Mouse (Mus musculus) forebrain, embryonic 10.5 days (tissue): Measurements from ENCODE around the gene Spop. TPM values are rescaled to one million over a fixed set of nuclear protein-coding genes. Genes with fewer than 3 reads are reported as not detected.

ENCODE experiments used
- DNase-seq: peaks from one replicate; pipeline ENCODE4 v3.0.0-alpha.2; 2017; ENCODE audit warnings: low spot score; ENCODE audit errors: extremely low spot score
- H3K27ac ChIP-seq: fragments of 300-500 bp; sonication (generic); 2 replicates; pipeline ENCODE4 v1.5.1; 2016; ENCODE audit warnings: mild to moderate bottlenecking
- H3K27me3 ChIP-seq: fragments of 300-500 bp; sonication (generic); 2 replicates; pipeline ENCODE4 v1.6.1; 2016; ENCODE audit warnings: mild to moderate bottlenecking; ENCODE audit not compliant: poor library complexity, severe bottlenecking
- H3K36me3 ChIP-seq: fragments of 300-500 bp; sonication (generic); replicated peaks from 2 replicates; pipeline ENCODE4 v1.6.1; 2016; ENCODE audit warnings: mild to moderate bottlenecking, moderate library complexity
- H3K4me1 ChIP-seq: fragments of 300-500 bp; sonication (generic); 2 replicates; pipeline ENCODE4 v1.6.1; 2016
- H3K4me3 ChIP-seq: fragments of 300-500 bp; sonication (generic); 2 replicates; pipeline ENCODE4 v1.5.1; 2016; ENCODE audit warnings: mild to moderate bottlenecking, moderate library complexity
- H3K9me3 ChIP-seq: fragments of 300-500 bp; sonication (generic); 2 replicates; pipeline ENCODE4 v1.6.1; 2016; ENCODE audit warnings: mild to moderate bottlenecking, moderate library complexity
- WGBS: fragments of 180-500 bp; shearing (Covaris S2); methylation state at CpG from one replicate; pipeline ENCODE4 v1.1.7; 2016; 5-methylcytosine and 5-hydroxymethylcytosine counted together
- polyA plus RNA-seq: library from polyadenylated mRNA; unstranded; fragments of >200 nt; fragmentation: Nextera tagmentation; extraction: Ambion mirVana; gene quantifications from 2 replicates; pipeline ENCODE4 v1.2.1, GENCODE M21; 2016

Gene Spop
- polyA plus RNA-seq, 1 experiment from 2014 or later = 142 TPM

DNA sequence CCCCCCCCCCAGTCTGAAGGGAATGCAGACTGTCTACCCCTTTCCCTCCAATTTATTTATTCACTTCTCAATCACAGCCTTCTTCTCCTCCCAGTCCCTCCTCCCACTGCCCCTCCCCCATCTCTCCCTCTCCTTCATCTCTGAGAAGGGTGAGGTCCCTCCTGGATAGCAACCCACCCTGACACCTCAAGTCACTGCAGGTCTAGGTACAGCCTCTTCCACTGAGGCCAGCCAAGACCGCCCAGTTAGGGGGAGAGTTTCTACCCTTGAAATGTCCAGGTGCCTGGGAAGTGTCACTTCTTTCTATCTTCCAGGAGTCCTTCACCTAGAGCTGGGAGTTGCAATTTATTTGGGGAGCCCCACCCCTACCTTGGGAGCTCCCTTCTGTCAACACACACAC lies 98.0 kb downstream of the Spop start:
- H3K27ac ChIP-seq = no peak overlapping the region
- H3K27me3 ChIP-seq = peaks cover 100% of the 10 kb centered on the region
- no peaks in the 10 kb centered on the region for H3K36me3 ChIP-seq
- H3K4me1 ChIP-seq = peaks cover 56% of the 10 kb centered on the region
- DNase-seq = no peak
- H3K4me3 ChIP-seq = no peak overlapping the region
- WGBS = 90% methylated on average over 1 of the region's 1 CpGs
- no peaks in the 10 kb centered on the region for H3K9me3 ChIP-seq

DNA sequence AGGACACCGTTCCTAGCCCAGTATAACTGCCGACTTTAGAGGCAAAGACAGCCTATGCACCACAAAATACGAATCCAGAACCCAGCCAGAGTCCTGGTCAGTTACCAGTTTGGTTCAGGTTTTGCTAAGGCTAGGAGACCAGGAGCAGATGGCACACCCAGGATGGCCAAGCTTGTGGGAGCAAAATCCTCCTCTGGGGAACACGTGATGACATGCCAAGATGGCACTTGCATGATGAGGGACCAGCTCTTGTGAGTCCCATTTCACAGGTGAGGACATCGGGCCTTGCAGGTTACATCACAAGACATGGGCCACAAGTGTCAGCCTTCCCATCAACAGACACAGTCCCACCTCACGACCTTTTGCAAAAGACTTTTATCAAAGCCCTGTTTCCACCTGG lies 98.5 kb downstream of the Spop start:
- Histone ChIP-seq H3K4me3 (no peak overlapping the region), H3K36me3 (no peaks in the 10 kb centered on the region), H3K27me3 (peaks cover 100% of the 10 kb centered on the region), H3K9me3 (no peaks in the 10 kb centered on the region), H3K4me1 (peaks cover 58% of the 10 kb centered on the region), H3K27ac (no peak overlapping the region)
- DNase-seq = no peak
- WGBS = 80% methylated on average over 6 of the region's 6 CpGs

DNA sequence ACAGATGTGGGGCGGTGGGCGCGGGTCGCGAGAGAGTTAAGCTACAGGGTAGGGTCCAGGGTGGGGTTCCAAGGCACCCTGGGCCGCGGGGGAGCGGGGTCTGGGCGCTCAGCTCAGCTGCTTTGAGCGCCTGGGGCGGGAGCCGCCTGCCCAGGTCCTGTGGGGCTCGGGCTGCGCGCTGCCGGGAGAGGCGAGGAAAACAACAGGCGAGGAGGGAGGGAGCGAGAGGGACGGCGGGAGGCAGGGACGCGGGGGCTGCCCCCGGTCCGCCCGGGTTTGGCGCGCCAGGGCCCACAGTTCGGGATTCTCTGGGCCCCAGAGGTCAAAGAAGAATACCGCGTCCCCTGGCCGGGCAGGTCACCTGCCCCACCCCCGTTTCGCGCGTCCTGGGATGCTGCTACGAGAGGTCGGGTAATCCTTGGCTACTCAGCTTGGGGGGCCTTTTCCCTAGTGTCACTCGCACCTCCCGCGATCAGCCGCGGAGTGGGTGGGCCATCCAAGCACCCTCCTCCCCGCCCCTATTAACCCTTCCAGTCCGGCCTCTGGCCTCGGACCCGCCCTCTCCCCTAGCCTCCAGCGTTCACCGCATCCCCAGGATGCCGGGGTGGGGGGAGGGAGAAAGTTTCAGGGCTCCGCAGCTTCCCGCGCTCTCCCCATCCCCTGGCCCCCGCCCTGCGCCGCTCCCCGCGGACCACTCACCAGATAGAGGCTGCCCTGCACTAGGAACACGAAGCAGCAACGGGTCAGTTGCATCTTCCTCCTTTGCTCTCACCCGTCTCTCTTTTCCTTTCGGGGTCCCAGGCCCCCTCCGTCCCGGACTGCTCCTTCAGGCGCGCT lies 99.8 kb downstream of the Spop start:
- DNase-seq = peak; percentile 50
- H3K27ac ChIP-seq = peak overlapping the region; percentile 66

DNA sequence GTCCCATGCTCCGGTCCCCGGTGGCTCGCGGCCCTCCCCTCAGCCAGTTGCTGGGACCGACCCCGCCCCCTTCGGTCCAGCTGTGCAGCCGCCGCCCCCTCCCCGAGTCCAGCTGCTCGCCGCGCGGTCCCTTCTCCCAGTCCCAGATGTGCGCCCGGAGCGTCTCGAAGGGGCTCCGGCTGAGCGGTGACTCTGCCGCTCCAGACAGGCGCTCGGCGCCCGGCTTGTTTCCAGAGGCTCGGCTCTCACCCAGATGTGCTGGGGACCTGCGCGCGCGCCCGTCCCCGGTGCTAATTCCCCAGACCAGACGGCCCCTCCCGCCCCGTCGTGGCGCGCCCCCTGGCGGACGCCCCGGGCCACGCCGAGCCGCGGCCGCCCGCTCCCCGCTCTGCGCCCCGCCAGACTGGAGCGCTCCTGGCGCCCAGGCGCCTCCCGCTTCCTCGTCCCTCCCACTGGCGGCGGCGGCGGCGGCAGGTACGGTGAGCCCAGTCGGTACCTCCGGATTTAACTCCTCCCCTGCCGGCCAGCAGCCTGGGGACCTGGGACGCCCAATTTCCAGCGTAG lies 100.5 kb downstream of the Spop start, which contains the start of gene Nxph3:
Gene Nxph3, minus strand, starts transcription at position 273 of the 564 bp plus-strand sequence.
- peaks cover 60% of the 10 kb centered on the region for H3K4me1 ChIP-seq
- H3K27me3 ChIP-seq = peaks cover 93% of the 10 kb centered on the region
- no peaks in the 10 kb centered on the region for H3K36me3 ChIP-seq
- H3K4me3 ChIP-seq = peak within 1 kb of the TSS; percentile 67
- H3K27ac ChIP-seq = peak within 1 kb of the TSS; percentile 66
- under 1% methylated on average over 62 of the region's 66 CpGs for WGBS
- DNase-seq = peak; percentile 69
- no peaks in the 10 kb centered on the region for H3K9me3 ChIP-seq

More for the DNA sequence above, 99.8 kb downstream of the Spop start:
- H3K4me1 ChIP-seq = peaks cover 55% of the 10 kb centered on the region
- H3K36me3 ChIP-seq = no peaks in the 10 kb centered on the region
- WGBS = 1% methylated on average over 65 of the region's 66 CpGs
- H3K9me3 ChIP-seq = no peaks in the 10 kb centered on the region
- H3K27me3 ChIP-seq = peaks cover 93% of the 10 kb centered on the region
- H3K4me3 ChIP-seq = peak overlapping the region; percentile 67

DNA sequence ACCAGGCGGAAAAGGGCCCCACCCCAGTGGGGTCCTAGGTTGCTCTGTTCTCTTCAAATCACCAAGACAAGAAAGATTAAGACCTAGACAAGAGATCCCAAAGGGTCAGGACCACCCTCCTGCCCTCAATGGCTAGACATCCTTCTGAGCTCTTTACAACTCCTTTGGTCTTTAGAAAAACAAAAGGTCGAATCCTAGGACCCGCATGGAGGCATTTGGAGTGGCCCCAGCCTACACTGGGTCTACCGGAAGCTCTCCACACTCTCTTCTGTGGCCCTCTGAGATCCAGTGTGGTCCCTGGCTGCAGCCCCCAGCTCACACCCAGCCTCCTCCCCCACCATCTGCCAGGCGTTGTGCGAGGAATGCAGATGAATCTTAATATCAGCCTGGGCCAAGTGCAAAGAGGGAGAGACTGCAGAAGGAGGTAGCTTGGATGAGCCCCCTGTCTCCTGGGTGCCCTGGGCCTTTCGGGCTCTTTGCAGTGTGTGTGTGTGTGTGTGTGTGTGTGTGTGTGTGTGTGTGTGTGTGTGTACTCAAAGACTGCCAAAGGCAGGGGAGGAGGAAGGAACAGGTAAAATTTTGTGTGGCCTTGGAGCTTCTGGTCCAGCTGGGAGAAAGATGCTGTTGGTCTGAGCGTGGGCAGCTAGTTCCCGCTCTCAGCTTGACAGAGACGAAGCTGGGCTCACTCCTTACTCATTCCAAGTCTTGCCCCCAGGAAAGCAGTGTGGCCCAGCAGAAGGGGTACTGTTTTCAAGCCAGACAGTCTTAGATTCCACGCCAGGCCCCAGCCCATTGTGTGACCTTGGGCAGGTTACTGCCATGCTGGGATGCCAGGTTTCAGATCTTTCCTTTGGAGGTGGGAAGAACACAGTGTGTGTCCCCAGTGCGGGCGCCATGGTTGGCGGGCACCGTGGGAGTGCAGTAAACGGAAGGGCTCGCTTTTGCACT lies 101.8 kb downstream of the Spop start:
- no peaks in the 10 kb centered on the region for H3K9me3 ChIP-seq
- no peaks in the 10 kb centered on the region for H3K36me3 ChIP-seq
- peak overlapping the region; percentile 71 for H3K27ac ChIP-seq
- WGBS = 35% methylated on average over 17 of the region's 17 CpGs
- DNase-seq = no peak
- peak overlapping the region; percentile 16; the same call in 1 of the 2 replicates for H3K4me3 ChIP-seq
- peaks cover 89% of the 10 kb centered on the region for H3K27me3 ChIP-seq
- H3K4me1 ChIP-seq = peaks cover 72% of the 10 kb centered on the region

DNA sequence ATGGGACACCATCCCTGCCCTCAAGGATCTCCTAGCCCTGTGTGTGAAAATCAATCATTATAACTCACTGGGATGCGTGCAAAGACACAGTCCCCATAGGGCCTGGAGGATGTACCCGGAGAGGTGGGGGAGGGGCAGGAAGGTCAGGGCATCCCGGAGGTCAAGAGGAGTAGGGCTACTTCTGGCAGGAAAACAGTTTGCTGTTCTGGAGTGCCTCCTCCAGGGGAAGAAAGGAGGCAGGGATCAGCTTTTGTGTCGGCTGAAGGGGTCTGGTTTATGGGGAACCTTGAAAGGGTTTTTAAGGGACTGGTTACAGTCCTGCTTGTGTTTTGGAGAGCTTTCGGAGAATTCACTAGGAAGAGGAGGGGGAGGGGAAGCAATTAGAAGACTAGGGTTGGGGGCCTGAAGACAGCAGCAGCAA lies 102.6 kb downstream of the Spop start:
- H3K9me3 ChIP-seq = no peaks in the 10 kb centered on the region
- peaks cover 79% of the 10 kb centered on the region for H3K4me1 ChIP-seq
- no peaks in the 10 kb centered on the region for H3K36me3 ChIP-seq
- H3K27ac ChIP-seq = peak overlapping the region; percentile 71
- peak; percentile 49 for DNase-seq
- H3K4me3 ChIP-seq = peak overlapping the region; percentile 18; the same call in 1 of the 2 replicates
- H3K27me3 ChIP-seq = peaks cover 87% of the 10 kb centered on the region
- WGBS = 5% methylated on average over 5 of the region's 5 CpGs

DNA sequence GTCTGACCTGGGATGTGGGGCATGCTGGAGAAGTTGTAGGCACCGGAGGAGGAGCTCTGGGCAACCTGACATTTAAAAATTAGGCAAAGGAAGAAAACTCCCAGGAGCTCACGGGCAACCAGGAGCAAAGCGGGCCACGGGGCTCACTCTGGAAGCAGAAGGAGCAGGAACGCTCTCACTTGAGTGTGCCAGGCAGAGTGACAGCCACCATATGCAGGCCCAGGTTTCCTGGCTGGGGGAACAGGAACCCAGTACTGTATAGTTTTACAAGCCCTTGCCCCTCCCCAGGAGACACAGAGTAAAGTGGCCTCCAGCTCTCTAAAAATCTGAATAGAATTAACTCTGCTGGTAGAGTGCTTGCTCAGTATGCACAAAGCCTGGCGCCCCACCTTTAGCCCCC lies 103.3 kb downstream of the Spop start:
- no peak for DNase-seq
- Histone ChIP-seq H3K36me3 (no peaks in the 10 kb centered on the region), H3K9me3 (no peaks in the 10 kb centered on the region), H3K27me3 (peaks cover 82% of the 10 kb centered on the region), H3K27ac (peak overlapping the region; percentile 71), H3K4me3 (peak overlapping the region; percentile 18; the same call in 1 of the 2 replicates), H3K4me1 (peaks cover 85% of the 10 kb centered on the region)
- WGBS = 42% methylated on average over 6 of the region's 6 CpGs

DNA sequence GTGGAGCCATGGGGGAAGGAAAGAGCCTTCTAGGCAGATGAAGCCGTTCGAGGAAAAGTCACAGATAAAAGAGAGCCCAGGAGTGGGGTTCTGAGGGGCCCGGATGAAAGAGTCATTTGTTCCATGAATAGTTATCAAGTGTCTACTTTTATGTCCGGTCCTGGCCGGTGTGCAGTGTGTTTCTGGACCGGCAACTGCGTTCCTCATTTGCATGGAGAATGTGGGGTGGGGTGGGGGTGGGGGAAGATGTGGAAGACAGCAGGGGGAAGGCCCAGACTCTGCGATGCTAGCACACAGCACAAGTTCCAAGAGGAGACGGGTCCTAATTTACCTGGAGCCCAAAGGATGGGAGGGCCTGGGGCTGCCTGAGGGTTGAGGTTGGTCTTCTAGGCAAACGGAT lies 105.4 kb downstream of the Spop start:
- H3K4me1 ChIP-seq = peaks cover 68% of the 10 kb centered on the region

DNA sequence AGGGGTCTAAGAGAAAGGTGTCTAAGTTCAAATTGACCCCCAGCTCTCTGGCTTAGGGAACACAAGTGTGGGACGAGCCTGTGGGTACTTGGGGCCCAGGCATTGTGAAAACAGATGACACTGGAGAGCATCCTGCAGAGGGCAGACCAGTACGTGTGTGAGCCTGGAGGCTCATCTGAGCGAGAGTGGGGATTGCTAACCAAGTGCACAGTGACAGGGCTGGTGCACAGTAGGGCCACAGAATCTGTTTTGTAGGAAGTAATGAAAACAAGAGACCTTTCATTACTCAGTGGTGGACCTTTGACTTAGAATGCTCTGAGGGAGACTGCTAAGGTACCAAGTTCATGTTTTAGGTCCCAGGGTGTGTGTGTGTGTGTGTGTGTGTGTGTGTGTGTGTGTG lies 106.1 kb downstream of the Spop start:
- peaks cover 66% of the 10 kb centered on the region for H3K4me1 ChIP-seq
- no peaks in the 10 kb centered on the region for H3K9me3 ChIP-seq
- no peaks in the 10 kb centered on the region for H3K36me3 ChIP-seq
- 53% methylated on average over 3 of the region's 3 CpGs for WGBS
- H3K27me3 ChIP-seq = peaks cover 63% of the 10 kb centered on the region
- DNase-seq = no peak
- peak overlapping the region; percentile 81 for H3K27ac ChIP-seq
- H3K4me3 ChIP-seq = peak overlapping the region; percentile 43; the same call in 1 of the 2 replicates

More for the DNA sequence above, 105.4 kb downstream of the Spop start:
- Histone ChIP-seq H3K36me3 (no peaks in the 10 kb centered on the region), H3K4me3 (no peak overlapping the region), H3K27ac (0 out of 2 replicates have a peak overlapping the region, but pooled peaks have one; percentile 81), H3K9me3 (no peaks in the 10 kb centered on the region), H3K27me3 (peaks cover 69% of the 10 kb centered on the region)
- no peak for DNase-seq
- 76% methylated on average over 10 of the region's 10 CpGs for WGBS

DNA sequence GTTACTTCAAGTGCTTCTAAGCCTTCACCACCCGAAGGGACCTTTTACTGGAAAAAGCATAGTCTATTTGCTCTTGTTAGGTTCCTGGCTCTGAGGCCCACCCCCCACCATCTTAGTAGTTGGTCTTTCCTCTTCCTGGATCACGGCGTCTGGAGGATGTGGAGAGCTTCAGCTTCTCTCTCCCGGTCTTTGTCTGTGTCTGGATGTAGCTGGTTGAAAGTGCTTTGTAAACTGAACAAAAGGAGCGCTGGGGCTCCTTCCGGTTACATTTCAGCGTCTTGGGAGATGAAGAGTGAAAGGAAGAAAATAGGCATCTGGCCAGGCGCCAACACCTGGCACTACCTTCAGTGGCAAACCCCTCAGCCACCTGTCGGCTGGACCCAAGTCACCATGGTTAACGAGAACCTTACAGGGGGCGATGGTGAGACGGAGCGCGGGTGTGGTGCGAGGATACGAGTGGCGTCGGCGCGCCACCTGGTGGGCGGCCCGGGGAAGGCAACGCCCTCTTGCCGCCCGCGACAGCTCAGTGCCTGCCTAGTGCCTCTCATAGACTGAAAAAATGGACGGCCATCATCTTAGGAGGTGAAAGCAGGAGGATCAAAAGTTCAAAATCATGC lies 106.7 kb downstream of the Spop start:
- WGBS = 6% methylated on average over 27 of the region's 27 CpGs
- Histone ChIP-seq H3K4me3 (peak overlapping the region; percentile 43), H3K9me3 (no peaks in the 10 kb centered on the region), H3K27ac (peak overlapping the region; percentile 81), H3K27me3 (peaks cover 57% of the 10 kb centered on the region), H3K36me3 (no peaks in the 10 kb centered on the region), H3K4me1 (peaks cover 62% of the 10 kb centered on the region)
- peak; percentile 86 for DNase-seq

DNA sequence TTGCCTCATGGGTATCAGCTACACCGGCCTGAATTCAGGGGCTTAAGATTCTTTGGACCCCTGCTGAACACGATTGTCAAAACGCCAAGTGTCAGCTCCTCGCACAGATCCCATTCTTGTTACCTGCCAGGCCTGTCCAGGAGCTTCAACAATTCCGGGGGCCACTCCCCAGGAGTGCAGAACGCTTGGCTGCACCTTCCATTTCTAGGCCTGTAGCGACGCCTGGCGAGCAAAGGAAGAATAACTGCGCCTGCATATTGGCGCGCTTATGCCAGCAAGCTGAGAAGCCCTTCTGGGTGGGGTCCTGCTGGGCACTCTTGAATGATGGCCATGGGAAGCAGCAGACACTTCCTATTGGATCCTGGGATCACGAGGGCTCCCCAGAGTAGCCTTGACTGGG lies 107.7 kb downstream of the Spop start:
- H3K27me3 ChIP-seq = peaks cover 47% of the 10 kb centered on the region

DNA sequence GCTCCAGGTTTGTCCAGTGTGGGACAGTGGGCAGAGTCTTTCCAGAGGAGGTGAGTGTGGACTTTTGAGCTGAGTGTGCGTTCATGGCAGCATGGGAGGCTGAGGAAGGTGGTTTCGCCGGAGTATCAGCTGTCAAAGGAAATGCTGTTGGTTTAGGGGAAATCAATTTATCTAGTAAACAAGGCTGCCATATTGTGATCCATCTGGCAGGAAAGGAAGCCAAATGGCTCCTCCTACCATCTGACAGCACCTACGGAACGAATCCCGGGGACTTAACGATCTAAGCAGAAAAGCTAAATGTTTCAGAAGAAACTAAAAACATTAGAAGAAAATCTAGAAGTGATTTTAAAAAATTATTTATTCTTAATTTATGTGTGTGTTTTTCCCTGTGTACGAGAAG lies 113.4 kb downstream of the Spop start:
- Histone ChIP-seq H3K4me1 (peaks cover 6% of the 10 kb centered on the region; the same call in 1 of the 2 replicates), H3K9me3 (no peaks in the 10 kb centered on the region), H3K36me3 (no peaks in the 10 kb centered on the region), H3K27ac (no peak overlapping the region), H3K4me3 (no peak overlapping the region), H3K27me3 (peaks cover 8% of the 10 kb centered on the region; the same call in 1 of the 2 replicates)
- DNase-seq = no peak
- WGBS = 94% methylated on average over 8 of the region's 8 CpGs

More for the DNA sequence above, 107.7 kb downstream of the Spop start:
- Histone ChIP-seq H3K4me1 (peaks cover 52% of the 10 kb centered on the region), H3K4me3 (peak overlapping the region; percentile 43), H3K27ac (no peak overlapping the region), H3K36me3 (no peaks in the 10 kb centered on the region), H3K9me3 (no peaks in the 10 kb centered on the region)
- 1% methylated on average over 13 of the region's 13 CpGs for WGBS
- peak; percentile 82 for DNase-seq
